Mouse (Mus musculus): Measurements from ENCODE around the gene Strc. TPM values are rescaled to one million over a fixed set of nuclear protein-coding genes. Genes with fewer than 3 reads are reported as not detected.
A peak's percentile ranks its signal among the peaks of the same experiment; 100 is the strongest.

Strc gene
- polyA plus RNA-seq, 1 experiment = not detected

DNA sequence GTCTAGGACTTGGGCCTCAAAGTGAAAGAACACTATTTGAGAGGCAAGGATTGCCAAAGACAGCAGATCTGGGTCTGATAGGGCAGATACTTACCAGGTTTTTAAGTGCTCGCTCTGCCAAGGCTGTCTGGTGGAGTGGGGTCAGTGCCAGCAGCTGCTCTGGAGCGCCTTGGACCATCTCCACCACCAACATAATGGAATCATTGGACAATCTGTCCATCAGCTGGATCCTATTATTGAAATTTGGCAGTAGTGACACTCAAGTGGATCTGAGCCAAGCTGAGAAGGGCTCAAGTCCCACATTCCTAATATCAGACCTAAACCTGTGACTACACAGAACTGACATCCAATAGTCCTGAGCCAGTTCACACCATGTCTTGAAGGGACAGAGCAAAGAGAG lies 18.1 kb downstream of the Strc start:
- no peak overlapping the region for H3K4me3 ChIP-seq
- peaks cover 58% of the 10 kb centered on the region for H3K27me3 ChIP-seq (ENCODE audit: control insufficient read depth, insufficient read depth, insufficient read length)
- no peaks in the 10 kb centered on the region for H3K79me2 ChIP-seq (ENCODE audit: control insufficient read depth, insufficient read depth)
- H3ac ChIP-seq (ENCODE audit: control insufficient read depth, insufficient read length) = no peak overlapping the region
- H3K4me2 ChIP-seq (ENCODE audit: low read depth) = no peak overlapping the region
- no peaks in the 10 kb centered on the region for H3K36me3 ChIP-seq (ENCODE audit: control insufficient read depth, insufficient read depth)
- TF ChIP-seq TCF3 (IDR thresholded peaks at IDR 0.05; ENCODE audit: insufficient read length, low read depth) (no peak), SRF (IDR thresholded peaks at IDR 0.05; ENCODE audit: control insufficient read depth, insufficient read length, low read depth) (no peak), E2F4 (IDR thresholded peaks at IDR 0.05; ENCODE audit: insufficient read depth) (no peak)

DNA sequence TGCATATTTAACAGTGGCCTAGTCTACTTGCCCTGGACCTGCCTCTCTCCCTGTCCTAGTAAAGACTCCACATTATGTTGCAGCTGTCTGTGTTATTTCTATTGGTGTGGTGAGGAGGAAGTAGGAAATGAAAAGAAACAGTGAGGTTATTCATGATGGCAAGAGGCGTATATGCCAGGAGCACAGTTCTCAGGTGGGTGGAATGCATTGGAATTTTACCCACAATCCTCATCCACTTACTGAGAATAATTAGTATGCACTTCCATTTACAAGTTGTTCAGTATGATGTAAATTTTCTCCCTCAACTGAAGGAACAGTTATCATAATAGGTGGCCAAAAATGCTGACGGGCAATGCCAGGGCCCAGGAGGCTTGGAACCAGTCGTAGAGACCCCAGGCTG lies 23.3 kb downstream of the Strc start:
- H3K36me3 ChIP-seq (ENCODE audit: control insufficient read depth, insufficient read depth) = no peaks in the 10 kb centered on the region
- H3K4me3 ChIP-seq = no peak overlapping the region
- H3ac ChIP-seq (ENCODE audit: control insufficient read depth, insufficient read length) = no peak overlapping the region
- TF ChIP-seq E2F4 (IDR thresholded peaks at IDR 0.05; ENCODE audit: insufficient read depth) (no peak), MAX (IDR thresholded peaks at IDR 0.05; ENCODE audit: low read depth) (no peak), USF1 (IDR thresholded peaks at IDR 0.05; ENCODE audit: low read depth) (no peak)
- H3K79me2 ChIP-seq (ENCODE audit: control insufficient read depth, insufficient read depth) = no peaks in the 10 kb centered on the region
- peaks cover 69% of the 10 kb centered on the region for H3K27me3 ChIP-seq (ENCODE audit: control insufficient read depth, insufficient read depth, insufficient read length)
- H3K4me2 ChIP-seq (ENCODE audit: low read depth) = no peak overlapping the region

DNA sequence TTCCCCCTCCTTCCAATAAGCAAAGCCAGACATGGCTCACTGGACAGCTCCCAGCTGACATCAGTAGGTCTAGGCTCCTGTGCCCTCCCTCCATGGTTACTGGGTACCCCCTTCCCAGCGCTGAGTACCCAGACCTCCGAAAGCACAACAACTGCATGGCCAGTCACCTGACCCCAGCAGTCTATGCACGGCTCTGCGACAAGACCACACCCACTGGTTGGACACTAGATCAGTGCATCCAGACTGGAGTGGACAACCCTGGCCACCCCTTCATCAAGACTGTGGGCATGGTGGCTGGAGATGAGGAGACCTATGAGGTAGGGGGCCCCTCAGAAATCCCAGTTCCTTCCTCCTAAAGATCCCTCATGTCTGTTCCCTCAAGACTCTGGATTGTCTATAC lies 27.5 kb downstream of the Strc start:
- H3K4me2 ChIP-seq (ENCODE audit: low read depth) = no peak overlapping the region
- H3ac ChIP-seq (ENCODE audit: control insufficient read depth, insufficient read length) = no peak overlapping the region
- no peaks in the 10 kb centered on the region for H3K79me2 ChIP-seq (ENCODE audit: control insufficient read depth, insufficient read depth)
- TF ChIP-seq CEBPB (IDR thresholded peaks at IDR 0.05; ENCODE audit: insufficient read depth, poor library complexity, severe bottlenecking) (no peak), SRF (IDR thresholded peaks at IDR 0.05; ENCODE audit: control insufficient read depth, insufficient read length, low read depth) (no peak), REST (IDR thresholded peaks at IDR 0.05; ENCODE audit: insufficient read depth, insufficient read length) (peak; percentile 52)
- H3K36me3 ChIP-seq (ENCODE audit: control insufficient read depth, insufficient read depth) = no peaks in the 10 kb centered on the region
- peaks cover 51% of the 10 kb centered on the region for H3K27me3 ChIP-seq (ENCODE audit: control insufficient read depth, insufficient read depth, insufficient read length)
- no peak overlapping the region for H3K4me3 ChIP-seq

DNA sequence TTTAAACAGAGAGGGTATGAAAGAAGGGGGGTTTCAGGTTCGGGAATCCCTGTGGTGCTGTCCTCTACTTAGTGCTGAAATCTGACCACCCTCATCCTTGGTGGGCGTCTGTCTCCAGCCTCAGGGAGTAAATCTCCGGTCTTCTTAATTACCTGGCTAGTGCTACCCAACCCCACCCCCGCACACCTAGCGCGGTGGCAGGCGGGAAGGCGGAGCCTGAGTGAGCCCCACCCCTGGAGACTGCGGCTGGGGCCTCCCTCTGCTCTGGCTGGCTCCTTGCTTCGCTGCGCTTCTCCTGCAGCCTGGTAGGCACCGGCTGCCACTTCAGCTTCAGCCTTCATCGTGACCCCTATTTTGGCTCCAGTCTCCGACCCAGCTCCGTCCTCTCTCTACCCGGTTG lies 28.6 kb downstream of the Strc start:
- Histone ChIP-seq H3K79me2 (ENCODE audit: control insufficient read depth, insufficient read depth) (no peaks in the 10 kb centered on the region), H3K4me2 (ENCODE audit: low read depth) (no peak overlapping the region), H3K4me3 (no peak overlapping the region), H3ac (ENCODE audit: control insufficient read depth, insufficient read length) (no peak overlapping the region), H3K27me3 (ENCODE audit: control insufficient read depth, insufficient read depth, insufficient read length) (peaks cover 40% of the 10 kb centered on the region), H3K36me3 (ENCODE audit: control insufficient read depth, insufficient read depth) (no peaks in the 10 kb centered on the region)
- TF ChIP-seq E2F4 (IDR thresholded peaks at IDR 0.05; ENCODE audit: insufficient read depth) (no peak), REST (IDR thresholded peaks at IDR 0.05; ENCODE audit: insufficient read depth, insufficient read length) (peak; percentile 34)

DNA sequence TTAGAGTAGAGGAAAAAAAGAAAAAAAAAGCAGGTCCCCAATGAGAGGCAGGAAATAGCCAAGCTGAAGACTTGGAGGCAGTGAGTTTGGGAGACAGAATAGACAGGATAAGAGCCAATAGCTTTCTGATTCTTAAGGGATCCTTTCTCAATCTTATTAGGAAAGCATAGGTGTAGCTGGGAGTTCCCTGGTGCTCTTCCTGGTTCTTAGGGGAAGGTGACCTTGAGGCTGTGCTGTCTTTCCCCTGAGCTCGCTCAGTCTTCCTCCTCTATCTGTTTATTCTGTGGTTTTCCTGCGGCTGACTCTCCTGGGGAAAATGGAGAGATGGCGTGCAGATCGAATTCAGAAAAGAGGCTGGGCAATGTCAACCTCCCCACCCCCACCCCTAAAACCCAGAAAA lies 29.0 kb downstream of the Strc start:
- TF ChIP-seq TCF12 (IDR thresholded peaks at IDR 0.05; ENCODE audit: insufficient read depth, poor library complexity, severe bottlenecking) = no peak
- TF ChIP-seq MAX (IDR thresholded peaks at IDR 0.05; ENCODE audit: low read depth) = no peak
- TF ChIP-seq REST (IDR thresholded peaks at IDR 0.05; ENCODE audit: insufficient read depth, insufficient read length) = no peak
- no peak for TF ChIP-seq MYOG (IDR thresholded peaks at IDR 0.05; ENCODE audit: control insufficient read depth in 1 of 3, insufficient read depth in 1 of 3, insufficient read length in 2 of 3, low read depth in 2 of 3)
- no peak for TF ChIP-seq E2F4 (IDR thresholded peaks at IDR 0.05; ENCODE audit: insufficient read depth)
- TF ChIP-seq USF1 (IDR thresholded peaks at IDR 0.05; ENCODE audit: low read depth) = no peak
- TF ChIP-seq SRF (IDR thresholded peaks at IDR 0.05; ENCODE audit: control insufficient read depth, insufficient read length, low read depth) = no peak
- TF ChIP-seq POLR2A (IDR thresholded peaks at IDR 0.05; ENCODE audit: insufficient read length, low read depth) = no peak
- no peak for TF ChIP-seq CEBPB (IDR thresholded peaks at IDR 0.05; ENCODE audit: insufficient read depth, poor library complexity, severe bottlenecking)
- no peak for TF ChIP-seq MYOD1 (IDR thresholded peaks at IDR 0.05; ENCODE audit: control insufficient read depth in 1 of 3, insufficient read length in 2 of 3, low read depth in 2 of 3)
- no peak for TF ChIP-seq TCF3 (IDR thresholded peaks at IDR 0.05; ENCODE audit: insufficient read length, low read depth)
- no peak for TF ChIP-seq POLR2AphosphoS2 (IDR thresholded peaks at IDR 0.05; ENCODE audit: insufficient read length, low read depth)
- no peak overlapping the region for H3K4me3 ChIP-seq

DNA sequence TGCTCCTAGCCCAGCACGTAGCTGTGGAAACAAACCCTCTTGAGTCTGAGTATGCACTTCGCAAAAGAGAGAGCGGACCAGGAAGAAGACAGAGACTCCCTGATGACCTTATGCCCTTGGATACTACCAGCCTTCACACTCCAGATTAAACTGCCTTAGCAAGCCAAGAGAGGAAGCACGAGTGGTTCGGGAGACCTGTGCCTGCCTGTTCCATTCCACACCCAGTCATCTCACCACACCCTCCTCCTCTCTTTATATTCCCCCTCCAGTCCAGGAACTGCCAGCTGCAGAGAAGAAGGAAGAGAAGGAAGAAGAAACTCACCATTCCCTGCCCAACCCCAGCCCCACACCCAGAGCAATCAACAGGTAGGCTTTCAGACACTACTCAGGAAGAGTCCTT lies 29.5 kb downstream of the Strc start, which contains the start of gene Ckmt1:
Ckmt1 (plus strand) TSS at position 221 of the 400 bp plus-strand sequence.
- Histone ChIP-seq H3K27me3 (ENCODE audit: control insufficient read depth, insufficient read depth, insufficient read length) (peaks cover 35% of the 10 kb centered on the region), H3K79me2 (ENCODE audit: control insufficient read depth, insufficient read depth) (no peaks in the 10 kb centered on the region), H3ac (ENCODE audit: control insufficient read depth, insufficient read length) (no peak within 1 kb of the TSS), H3K4me3 (no peak within 1 kb of the TSS), H3K36me3 (ENCODE audit: control insufficient read depth, insufficient read depth) (no peaks in the 10 kb centered on the region), H3K4me2 (ENCODE audit: low read depth) (no peak within 1 kb of the TSS)
- TF ChIP-seq TCF12 (IDR thresholded peaks at IDR 0.05; ENCODE audit: insufficient read depth, poor library complexity, severe bottlenecking) (no peak), E2F4 (IDR thresholded peaks at IDR 0.05; ENCODE audit: insufficient read depth) (no peak), SRF (IDR thresholded peaks at IDR 0.05; ENCODE audit: control insufficient read depth, insufficient read length, low read depth) (no peak), POLR2A (IDR thresholded peaks at IDR 0.05; ENCODE audit: insufficient read length, low read depth) (no peak)

More for the DNA sequence above, 29.0 kb downstream of the Strc start:
- peaks cover 39% of the 10 kb centered on the region for H3K27me3 ChIP-seq (ENCODE audit: control insufficient read depth, insufficient read depth, insufficient read length)
- no peaks in the 10 kb centered on the region for H3K36me3 ChIP-seq (ENCODE audit: control insufficient read depth, insufficient read depth)
- H3ac ChIP-seq (ENCODE audit: control insufficient read depth, insufficient read length) = no peak overlapping the region
- H3K4me2 ChIP-seq (ENCODE audit: low read depth) = no peak overlapping the region
- H3K79me2 ChIP-seq (ENCODE audit: control insufficient read depth, insufficient read depth) = no peaks in the 10 kb centered on the region
